Mouse (Mus musculus): ENCODE measurements around the gene Adgrl2.

Gene Adgrl2

DNA sequence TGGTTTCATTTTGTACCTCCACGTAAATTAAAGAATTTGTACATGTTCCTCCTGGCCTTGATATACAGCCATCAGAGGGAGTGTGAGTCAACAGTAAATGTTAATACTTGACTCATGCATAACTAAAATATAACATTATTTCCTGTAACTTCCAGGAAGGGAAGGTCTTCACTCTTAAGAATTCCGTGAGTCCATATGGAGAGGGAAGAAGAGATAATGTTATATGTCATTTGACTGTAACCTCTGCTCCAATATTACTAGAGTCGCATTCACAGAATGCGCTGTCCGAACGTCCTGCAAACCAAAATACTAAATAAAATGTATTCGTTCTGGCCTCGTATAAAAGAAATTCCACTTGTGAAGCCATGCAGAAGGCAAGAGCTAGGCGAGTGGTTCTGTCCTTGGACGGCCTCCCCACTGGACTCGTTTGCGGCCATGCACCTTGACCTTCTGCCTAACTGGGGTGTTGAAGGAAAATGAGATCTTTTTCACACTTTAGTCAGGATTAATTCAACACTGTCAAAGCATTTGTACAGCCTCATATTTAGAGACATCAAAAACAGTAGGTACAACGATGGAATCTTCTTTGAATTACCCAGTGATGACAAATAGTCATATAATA is 68.3 kb downstream of the Adgrl2 start:
- DNase-seq (ENCODE audit: low spot score), result no peak

DNA sequence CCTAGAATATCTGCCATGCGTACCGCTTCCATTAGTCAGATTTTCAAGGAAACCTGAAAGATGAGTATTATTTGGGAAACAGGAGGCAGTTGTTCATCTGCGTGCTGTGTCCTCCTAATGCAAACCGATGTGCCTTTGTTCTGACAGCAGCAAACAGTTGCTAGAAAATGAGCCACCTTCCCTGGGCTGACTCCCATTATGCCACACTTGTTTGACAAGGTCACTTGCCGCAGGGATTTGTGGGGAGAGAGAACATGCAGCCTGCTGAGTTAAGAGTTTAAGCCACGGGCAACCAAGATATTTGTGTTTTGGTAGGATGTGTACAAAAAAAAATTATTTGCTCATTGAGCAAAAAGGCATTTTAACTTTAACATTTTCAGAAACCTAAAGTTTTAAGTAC is 69.5 kb downstream of the Adgrl2 start:
- DNase-seq (ENCODE audit: low spot score), result no peak

DNA sequence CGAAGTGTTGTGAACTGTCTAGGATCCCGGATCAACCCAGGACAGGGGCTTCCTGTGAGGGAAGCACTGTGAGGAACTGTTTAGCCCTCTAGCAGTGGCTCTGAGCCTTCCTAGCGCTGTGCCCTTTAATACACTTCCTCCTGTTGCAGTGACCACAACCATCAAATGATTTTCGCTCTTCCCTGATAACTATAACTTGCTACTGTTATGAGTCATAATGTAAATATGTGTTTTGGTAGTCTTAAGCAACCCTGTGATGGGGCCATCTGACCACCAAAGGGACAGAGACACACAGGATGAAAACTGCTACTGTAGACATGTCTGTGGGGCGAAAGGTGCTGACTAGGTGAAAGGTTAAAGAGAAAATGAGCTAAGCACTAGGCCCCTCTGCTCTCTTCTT is 71.9 kb downstream of the Adgrl2 start:
- no peak for DNase-seq (ENCODE audit: low spot score)

DNA sequence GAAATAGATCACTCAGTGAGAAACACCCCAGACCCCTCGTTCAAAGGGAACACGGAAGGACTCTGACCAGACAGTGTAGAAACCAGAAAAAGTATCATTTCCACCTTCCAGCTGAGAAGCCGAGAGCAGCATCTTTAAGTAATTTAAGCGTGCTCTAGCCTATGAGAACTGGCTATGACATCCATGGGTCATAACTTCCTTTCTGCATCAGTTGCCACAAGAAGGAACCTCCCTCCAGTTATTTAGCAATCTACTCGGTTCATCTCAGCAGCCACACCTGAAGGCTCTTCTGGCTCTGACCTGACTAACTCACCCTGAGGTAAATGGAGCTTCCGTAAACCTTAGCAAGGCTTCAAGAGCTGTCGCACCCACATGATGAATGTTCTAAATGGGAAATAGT is 72.5 kb downstream of the Adgrl2 start:
- DNase-seq (ENCODE audit: low spot score), result no peak

DNA sequence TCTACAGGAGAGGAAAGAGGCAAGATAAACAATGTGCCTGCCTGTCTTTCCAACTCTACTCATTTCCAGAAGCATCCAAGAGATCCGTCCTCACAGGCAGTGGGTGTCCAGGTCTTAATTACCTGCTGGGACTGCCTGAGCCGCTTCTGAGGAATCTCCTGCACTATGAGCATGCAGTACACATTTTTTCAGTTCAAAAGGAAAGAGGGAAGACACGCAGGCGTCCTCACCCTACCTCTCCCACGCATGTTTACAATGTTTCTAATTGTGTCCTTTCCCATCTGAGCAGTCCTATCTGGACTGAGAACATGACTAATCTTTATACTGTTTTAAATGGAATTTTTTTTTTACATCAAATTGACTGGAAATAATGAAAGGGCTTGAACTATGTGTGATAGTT is 74.1 kb downstream of the Adgrl2 start:
- no peak for DNase-seq (ENCODE audit: low spot score)

DNA sequence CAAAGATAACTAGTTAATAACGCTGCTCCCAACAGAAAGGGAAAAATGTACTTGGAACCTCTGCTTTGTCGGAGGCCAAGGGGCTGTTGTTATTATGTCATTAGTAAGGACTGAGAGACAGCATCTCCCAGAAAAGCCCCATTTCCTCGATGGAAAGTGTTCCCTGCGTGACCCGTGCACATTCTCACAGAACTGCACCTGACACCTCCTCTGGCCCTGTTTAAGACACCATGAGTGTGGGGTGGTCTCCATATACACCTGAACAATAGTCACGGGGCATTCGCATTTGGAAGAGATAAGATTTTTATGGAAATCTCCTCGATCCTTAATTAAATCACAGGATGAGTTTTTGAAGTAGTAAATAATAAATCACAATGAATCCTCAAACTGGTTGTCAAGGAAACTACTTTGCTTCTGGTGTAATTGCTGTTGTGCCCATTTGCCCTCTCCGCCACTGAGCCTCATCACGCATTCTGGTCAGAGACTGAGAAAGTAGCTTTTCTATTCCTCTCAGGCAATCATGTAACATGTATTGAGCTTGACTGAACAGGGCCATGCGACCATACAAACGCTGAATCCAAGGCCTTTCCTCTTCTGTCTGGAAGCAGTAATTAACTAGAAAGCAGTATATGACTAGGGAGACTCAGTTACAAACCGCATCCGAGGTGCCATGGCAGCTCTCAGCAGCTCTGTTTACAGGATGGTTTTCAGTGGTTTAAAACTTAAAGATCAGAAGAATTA is 77.2 kb downstream of the Adgrl2 start:
- DNase-seq (ENCODE audit: low spot score), result no peak

DNA sequence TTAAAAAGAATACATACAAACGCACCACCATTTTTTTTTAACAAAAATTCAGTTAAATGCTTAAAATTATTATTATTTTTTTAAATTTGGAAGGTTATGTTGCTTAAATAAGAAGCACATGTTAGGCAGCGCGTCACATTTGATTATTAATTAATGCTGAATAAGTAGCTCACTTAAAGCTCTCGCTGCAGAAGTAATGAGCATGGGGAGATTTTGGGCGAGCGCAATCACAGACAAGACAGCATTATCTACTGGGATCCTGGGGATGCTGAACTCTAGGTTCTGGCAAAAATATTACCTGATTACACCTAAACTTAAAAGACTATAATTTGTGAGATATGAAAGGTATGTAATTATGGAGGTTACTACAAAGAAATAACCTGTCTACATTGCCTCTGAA is 77.8 kb downstream of the Adgrl2 start:
- DNase-seq (ENCODE audit: low spot score), result no peak

DNA sequence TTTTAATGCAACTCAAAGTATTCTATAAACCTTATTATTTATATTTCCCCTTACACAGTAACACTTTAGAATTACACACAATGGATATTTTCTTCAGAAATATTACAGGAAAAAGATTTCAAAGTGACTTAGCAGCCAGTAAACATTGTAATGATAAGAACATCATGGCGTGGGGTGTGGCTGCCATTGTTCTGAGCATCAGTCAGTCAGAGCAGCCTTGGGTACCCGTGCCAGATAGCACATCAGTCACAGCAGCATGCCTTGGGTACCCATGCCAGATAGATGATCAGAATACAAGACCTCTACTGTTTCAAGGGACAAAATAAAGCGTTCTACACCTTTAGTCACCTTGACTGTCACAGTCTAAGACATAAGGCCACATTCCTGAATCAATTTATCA is 82.5 kb downstream of the Adgrl2 start:
- no peak for DNase-seq (ENCODE audit: low spot score)

DNA sequence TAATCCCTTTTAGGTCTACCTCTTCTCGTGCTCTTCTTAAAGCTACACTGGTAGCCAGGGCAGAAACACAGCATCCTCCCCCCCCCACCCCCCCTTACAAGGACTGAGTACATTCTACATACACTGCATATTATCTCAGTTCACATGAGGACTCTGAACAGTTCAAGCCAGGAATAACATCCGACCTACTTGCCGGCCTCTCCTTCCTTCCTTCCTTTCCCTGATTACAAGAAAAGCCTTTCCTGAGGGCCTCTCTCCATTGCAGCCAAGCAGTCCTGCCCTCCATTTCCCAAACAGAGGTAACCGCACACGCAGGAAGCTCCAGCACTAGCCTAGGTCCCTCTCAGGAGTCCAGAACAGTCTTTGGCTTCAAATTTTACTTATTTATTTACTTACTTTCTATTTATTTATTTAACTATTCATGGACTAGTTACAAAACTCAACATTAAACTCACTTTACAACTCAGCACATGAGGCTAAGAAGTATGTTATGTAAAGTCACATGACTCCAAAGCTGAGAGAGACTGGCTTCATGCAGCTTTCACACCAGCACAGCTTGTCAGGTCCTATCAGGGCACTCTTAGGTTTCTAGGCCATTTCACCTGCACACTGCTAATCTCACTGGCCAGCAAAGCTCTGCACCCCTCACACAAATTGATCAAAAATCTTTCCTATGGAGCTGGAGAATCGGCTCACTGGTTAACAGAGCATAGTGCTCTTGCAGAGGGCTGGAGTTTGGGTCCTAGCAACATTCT is 83.2 kb downstream of the Adgrl2 start:
- no peak for DNase-seq (ENCODE audit: low spot score)

DNA sequence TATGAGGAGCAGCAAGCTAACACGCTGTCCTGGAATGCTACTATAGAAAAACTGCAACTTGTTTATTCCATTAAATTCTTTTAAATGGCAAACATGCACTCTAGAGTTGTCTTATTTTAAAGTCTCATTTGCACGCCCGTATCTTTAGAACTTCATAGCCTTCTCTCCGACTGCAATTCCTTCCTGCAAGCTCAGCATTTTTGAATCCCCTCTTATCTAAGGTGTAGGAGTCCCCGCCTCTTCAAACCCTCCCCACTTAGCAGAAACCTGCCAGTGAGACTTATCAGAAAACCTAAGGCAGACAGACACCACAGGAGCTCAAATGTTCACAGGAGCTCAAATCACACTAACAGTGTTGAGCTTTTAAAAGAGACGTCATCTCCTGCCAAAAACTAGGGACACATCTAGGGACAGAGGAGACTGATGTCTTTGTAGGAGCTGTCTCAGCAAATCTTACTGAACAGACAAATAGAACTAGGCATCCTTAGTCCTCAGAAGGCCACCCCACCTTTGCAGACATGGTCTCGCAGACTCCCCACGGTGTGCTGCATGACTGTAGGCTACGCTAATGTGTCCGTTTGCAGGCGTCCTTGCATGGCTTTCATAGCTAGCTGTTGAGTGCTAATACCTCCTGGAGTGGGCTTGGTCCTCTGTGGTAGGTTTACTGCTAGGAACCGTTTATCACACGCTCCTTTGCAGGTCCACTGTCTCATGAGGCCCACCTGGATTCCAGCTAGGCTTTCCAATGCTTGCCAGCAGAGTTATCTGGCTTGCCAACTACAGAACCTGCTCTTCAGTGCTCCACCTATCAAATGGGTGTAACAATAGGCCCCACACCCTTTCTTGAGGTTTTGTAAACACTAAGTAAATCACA is 84.2 kb downstream of the Adgrl2 start:
- no peak for DNase-seq (ENCODE audit: low spot score)

DNA sequence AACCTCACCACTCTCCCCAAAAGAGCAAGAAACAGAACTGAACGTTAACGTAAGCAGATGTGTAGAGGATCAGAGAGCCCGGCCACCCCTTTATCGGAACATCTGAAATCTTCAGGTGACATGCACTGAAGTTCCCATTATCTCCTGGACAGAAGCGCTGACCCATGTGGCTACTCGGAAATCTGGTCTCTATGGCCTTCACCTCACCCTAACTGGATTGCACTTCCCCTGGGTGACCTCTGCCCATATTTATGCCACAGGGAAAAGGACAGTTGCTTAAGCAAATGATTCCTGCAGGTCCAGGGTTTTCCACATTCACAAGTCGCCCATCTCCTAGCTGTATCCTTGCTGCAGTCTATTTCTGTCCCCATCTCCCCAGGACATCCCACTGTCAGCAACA is 84.9 kb downstream of the Adgrl2 start:
- DNase-seq (ENCODE audit: low spot score), result no peak

DNA sequence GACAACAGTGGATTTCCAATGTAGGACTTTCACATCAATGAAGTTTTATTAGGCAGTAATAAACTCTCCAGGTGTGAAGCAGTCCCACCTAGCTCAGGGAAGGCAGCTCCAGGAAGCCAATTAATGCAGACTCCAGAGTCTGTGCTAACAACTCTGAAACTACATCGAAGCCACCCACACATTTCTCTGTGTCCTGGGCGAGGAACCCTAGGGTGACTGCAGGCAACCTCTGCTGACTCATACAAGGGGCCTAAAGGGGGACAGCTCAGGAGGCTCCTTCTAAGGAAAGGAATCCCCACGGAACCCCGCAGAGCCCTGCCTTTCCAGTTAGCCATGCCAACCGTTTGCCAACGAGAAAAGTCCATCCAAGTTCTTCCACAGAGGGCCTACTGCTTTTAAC is 90.5 kb downstream of the Adgrl2 start:
- DNase-seq (ENCODE audit: low spot score), result no peak

DNA sequence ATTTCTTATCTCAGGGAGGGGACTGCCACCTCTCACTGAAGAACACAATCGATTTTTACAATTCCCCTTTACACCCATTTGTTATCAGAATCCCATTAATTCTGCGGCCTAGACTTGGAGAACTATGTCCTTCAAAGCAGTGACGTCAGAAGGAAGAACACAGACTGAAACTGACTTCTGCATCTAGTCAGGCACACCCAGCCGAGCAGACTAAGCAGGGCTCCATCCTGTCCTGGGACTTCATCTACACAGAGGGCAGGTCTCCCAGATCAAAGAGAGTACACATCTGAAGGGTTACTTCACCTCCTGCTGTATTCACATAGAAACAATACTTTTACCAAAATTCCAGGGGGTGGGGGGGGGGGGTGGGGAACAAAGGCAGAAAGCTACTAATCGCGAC is 90.9 kb downstream of the Adgrl2 start:
- no peak for DNase-seq (ENCODE audit: low spot score)

DNA sequence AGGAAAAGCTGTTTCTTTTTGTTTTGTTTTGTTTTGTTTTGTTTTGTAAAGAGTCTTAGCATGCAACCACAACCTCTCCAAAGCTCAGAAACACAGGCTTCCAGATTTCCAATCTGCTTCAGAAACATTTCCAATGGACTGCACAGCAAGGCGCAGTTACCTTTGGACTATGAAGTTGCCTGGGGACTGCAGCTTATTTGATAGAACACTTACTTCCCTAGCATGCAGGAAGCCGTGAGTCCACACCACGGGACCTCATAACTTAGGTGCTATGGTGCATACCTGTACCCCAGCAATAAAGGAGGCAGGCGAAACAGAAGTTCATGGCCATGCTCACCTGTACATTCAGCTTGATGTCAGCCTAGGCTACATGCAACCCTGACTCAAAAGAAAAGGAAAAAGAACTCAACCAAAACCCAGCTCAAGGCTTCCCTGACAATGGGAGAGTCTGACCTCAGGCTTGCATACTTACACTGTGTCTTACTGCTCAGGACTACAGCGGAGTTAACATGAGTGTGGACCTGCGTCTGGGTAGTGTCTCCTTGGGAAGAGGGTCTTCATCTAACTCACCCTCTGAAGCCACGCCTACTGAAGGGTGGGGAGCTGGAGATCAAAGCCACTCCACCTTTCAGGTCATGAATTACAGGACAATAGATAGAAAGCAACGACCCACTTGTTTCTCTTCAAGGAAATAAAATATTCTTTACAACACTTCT is 91.7 kb downstream of the Adgrl2 start:
- no peak for DNase-seq (ENCODE audit: low spot score)

DNA sequence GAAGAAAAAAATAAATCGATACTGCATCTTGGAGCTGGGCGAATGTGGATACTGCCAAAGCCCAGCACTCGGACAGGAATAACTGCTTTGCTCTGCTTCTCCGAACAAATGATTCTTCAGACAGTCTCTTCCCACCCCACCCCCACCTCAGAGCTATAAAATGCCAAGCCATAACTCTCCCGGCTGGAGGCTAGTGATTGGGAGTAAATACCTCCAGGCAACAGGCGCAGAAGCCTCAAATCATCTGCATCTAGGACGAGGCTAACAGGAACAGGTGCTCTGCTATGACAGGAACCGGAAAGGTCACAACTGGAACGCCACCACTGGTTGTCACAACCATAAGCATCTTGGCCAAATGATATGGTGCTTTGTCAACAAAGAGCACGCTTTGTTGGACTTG is 94.1 kb downstream of the Adgrl2 start:
- no peak for DNase-seq (ENCODE audit: low spot score)

DNA sequence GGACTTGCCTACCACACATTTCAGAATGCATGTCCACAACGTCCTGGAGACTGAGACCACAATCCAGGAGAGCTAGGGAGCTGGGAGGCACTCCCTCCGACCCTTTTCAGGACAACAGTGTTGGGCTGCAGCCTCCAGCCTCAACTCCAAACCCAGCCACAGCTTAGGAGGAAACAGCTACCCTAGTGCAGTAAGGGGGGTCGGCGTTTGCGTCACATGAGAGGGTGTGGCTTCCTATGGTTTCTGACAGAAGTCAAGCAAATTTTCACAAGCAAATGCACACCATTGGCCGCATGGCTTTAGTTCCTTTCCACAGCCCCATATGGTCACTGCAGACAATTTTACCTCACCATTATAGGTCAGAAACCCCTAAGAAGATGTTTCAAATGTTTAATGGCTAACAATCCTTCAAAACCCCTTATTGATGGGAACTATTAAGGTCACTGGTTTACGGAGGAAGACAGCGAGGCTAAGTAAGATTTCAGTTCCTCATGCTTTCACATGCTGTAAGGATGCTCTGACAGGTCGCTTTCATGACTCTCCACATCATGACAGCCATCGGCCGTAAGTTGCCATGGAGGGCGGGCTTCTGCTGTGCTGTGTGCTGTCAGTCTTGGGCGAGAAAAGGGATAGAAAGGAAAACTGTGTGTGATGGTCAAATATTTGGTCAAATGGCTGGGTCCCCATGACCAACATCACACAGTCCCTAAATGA is 94.8 kb downstream of the Adgrl2 start:
- DNase-seq (ENCODE audit: low spot score), result no peak

DNA sequence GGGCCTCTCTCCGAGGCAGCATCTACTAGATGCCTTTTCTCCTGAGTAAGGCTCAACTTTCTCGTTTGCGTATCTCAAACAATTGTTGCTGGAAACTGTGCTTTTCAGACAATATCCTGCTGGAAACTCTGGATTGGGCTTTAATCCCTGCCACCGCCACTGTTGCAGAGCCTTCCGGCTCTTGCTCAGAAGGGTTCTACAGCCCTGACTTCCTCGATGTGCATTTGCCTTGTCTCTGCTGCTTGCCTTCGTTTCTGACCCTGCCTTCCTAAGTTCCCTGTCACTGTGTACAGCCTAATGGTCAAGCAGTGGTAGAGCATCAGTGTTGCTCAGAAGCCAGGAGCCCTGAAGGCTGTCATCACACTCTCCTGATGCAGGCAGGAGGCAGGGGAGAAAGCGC is 95.5 kb downstream of the Adgrl2 start:
- DNase-seq (ENCODE audit: low spot score), result no peak

DNA sequence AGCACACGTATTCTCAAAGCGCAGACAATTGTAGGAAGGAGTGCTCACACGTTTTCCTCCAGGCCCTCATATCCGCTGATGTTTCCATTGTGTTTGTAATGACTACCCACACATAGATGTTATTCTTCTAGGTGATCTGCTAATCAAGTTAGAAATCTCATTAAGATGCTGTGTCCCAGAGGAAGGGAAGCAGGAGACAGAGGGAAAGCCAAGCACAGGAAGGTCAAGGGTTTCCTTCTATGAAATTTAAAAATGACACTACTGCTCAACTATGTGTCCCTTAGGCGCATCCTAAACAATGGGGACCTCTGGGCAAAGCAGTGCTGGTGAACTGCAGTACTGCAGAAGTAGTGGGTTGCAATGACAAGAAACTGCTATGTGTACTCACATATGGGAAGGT is 102.5 kb downstream of the Adgrl2 start:
- DNase-seq (ENCODE audit: low spot score), result no peak

DNA sequence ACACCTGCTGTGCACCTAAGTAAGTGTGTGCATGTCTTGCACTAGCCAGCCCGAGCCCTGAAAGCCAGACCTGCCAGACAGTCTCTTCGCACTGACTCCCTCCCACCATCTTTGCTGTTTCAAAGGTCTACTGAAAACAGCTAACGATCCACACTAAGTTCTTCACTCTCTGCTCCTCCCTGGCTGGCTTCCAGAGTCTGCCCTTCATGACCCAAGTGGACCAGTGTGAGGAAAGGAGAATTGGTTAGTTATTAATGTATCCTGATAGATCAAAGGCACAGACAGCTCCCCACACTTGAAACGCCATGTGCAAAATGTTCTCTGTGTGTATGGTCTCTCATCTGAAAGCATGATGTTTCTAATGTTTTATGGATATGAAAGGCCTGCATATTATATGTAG is 103.4 kb downstream of the Adgrl2 start:
- no peak for DNase-seq (ENCODE audit: low spot score)

DNA sequence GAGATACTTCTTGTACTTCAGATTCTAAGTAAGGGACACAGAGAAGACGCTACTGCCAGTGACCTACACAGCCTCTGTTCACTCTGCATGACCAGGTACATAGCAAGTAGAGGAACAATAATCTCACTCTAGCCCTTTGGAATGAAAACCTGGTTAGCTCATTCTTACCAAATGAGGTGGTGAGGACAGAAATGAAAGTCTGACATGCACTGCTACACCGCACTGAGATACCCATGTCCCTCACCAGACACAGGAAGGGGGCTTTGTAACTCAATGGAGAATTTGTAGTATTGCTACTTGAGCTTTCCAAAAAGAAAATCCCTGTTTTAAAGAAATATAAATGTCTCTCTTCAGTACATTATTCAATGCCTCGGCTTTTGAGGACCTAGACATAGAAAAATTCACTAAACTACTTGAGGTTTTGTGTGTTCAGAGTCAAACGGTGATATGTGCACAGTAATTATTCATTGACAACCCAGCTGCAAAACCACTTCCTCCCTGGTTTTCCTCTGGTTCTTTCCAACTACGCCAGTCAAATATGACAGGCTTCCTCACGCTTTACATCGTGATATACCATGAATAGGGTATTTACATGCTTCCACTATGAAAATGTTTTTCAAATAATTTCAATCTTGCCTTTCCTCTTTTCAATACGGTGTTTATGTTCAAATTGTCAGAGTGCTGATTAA is 104.2 kb downstream of the Adgrl2 start:
- no peak for DNase-seq (ENCODE audit: low spot score)

DNA sequence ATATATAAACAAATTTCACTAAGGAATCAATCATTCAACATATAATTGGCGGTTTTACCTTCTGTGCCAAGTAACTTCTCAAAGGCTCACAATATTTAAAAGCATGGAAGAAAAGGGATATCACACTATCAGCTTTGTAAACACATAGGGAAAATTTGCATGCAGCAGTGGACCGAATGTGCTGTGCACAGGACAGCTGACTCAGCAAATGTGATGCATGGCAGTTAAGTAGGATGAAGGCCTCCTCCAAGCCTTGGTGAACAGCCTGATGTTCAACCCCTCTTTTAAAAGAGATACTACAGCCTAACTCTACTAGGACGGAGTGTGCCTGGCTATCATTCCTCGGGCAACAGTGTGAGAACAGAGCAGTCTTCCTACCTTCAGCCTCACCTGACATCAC is 105.2 kb downstream of the Adgrl2 start:
- DNase-seq (ENCODE audit: low spot score), result no peak
